Mouse (Mus musculus) stomach, adult 2 months (tissue): ENCODE data around the gene Vmn2r2. TPM values are rescaled to one million over a fixed set of nuclear protein-coding genes. Genes with fewer than 3 reads are reported as not detected.

ENCODE experiments used
- polyA plus RNA-seq: library from polyadenylated mRNA; depleted of rRNA; stranded (reverse); fragments of >200 nt; gene quantifications from 2 replicates; pipeline ENCODE4 v1.2.3, GENCODE M21; 2012; rRNA removed

Vmn2r2 gene
- not detected in 2 replicates for polyA plus RNA-seq

GRCm38 (mm10) chr3:64141878-64142508 lies at the start of gene Vmn2r2:
Gene Vmn2r2, minus strand, starts transcription at chr3:64141928.

GRCm38 (mm10) chr3:64081247-64081646 lies 60.5 kb downstream of the Vmn2r2 start, which contains the start of gene Vmn2r1:
Gene Vmn2r1, plus strand, starts transcription at chr3:64081547.

Other genes starting within 250 kb of the Vmn2r2 start
- gene Plch1, start 242.5 kb downstream of the Vmn2r2 start, polyA plus RNA-seq: 0.31 and 0.52 TPM in 2 replicates
- 0.88 and 1.3 TPM in 2 replicates for gene E130311K13Rik, start 212.5 kb downstream of the Vmn2r2 start, polyA plus RNA-seq
- 12.7 and 14.6 TPM in 2 replicates for gene Slc33a1, start 177.2 kb downstream of the Vmn2r2 start, polyA plus RNA-seq
- gene Gmps, start 165.8 kb downstream of the Vmn2r2 start, polyA plus RNA-seq: 0.40 and 0.79 TPM in 2 replicates
- gene Vmn2r1, start 60.4 kb downstream of the Vmn2r2 start, polyA plus RNA-seq: not detected in 2 replicates
- gene Vmn2r3, start 147.8 kb upstream of the Vmn2r2 start, polyA plus RNA-seq: not detected in 2 replicates